Mouse (Mus musculus) olfactory bulb, adult 2 months (tissue): ENCODE measurements at regions not wholly inside any gene's neighbourhood (a gene's known extent, or its start where the extent isn't known, plus 50 kb on each side); places are given as distances from the start of the nearest gene placed in this dataset.

Source experiments
- CTCF ChIP-seq: fragments of 200-500 bp; IDR thresholded peaks from 2 replicates; pipeline ENCODE4 v1.5.1; 2012; ENCODE audit warnings: low read depth, mild to moderate bottlenecking, low read length, moderate library complexity; ENCODE audit not compliant: insufficient read depth
- POLR2A ChIP-seq: fragments of 200-500 bp; IDR thresholded peaks from 2 replicates; pipeline ENCODE4 v1.6.1; 2012; ENCODE audit warnings: mild to moderate bottlenecking, low read depth, low read length, moderate library complexity; ENCODE audit not compliant: insufficient read depth

DNA sequence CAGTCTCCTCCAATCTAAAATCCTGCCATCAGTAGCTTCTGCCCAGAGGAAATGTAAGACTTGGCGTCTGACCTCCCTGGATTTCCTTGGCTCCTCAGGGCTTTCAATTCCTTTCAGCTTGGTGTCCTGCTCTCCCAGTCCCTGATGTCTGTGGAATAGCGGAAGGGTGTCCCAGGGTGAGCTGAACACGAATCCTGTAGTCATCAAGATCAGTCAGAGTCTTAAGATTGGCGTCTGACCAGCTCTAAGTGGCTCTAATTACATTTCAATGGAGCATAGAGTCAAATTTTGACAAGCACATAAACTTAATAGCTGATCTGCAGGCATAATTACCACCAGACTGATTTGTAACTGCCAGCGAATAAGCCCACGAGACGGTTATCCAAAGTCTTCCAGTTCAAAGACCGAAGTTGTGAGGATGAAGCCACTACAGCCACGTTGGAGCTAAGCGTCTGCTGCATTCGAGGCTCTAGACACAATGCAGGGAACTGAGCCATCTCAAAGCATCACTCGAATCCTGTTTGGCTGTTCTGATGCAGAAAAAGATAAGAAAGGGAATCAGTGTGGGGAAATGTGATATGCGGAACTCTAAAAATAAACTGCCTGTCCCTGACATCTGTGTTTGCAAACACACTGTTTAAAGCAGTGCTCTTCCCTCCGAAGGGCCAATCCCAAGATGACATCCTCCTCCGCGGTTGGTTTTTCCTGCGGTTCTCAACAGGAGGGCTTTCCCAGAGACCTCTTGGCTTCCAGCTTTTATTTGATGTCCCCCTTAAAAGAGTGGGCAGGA is 143.3 kb downstream of the Kdr start:
- TF ChIP-seq CTCF (no peak), POLR2A (no peak)
